Mouse (Mus musculus) neural tube, embryonic 13.5 days (tissue): ENCODE measurements around the gene Pin1. TPM values are rescaled to one million over a fixed set of nuclear protein-coding genes. Genes with fewer than 3 reads are reported as not detected.
"Not testable (repeated sequence)": the region's sequence is repeated elsewhere in the genome, so short reads cannot be mapped to it uniquely, and the experiment has no call there.

Experiments
- ATAC-seq: fragments of 200-750 bp; cut with Nextera tagmentation; 2 replicates; pipeline ENCODE4 v1.8.0; 2017; ENCODE audit warnings: low read depth, mild to moderate bottlenecking, moderate TSS enrichment, moderate library complexity
- H3K27ac ChIP-seq: fragments of 300-500 bp; sonication (generic); replicated peaks from 2 replicates; pipeline ENCODE4 v1.5.1; 2015; ENCODE audit warnings: moderate library complexity, mild to moderate bottlenecking, inconsistent platforms
- H3K27me3 ChIP-seq: fragments of 300-500 bp; sonication (generic); 2 replicates; pipeline ENCODE4 v1.6.1; 2015; ENCODE audit warnings: mild to moderate bottlenecking, inconsistent platforms
- H3K36me3 ChIP-seq: fragments of 300-500 bp; sonication (generic); 2 replicates; pipeline ENCODE4 v1.6.1; 2015; ENCODE audit warnings: mild to moderate bottlenecking, inconsistent platforms
- H3K4me1 ChIP-seq: fragments of 300-500 bp; sonication (generic); replicated peaks from 2 replicates; pipeline ENCODE4 v1.6.1; 2015; ENCODE audit warnings: inconsistent platforms
- H3K4me2 ChIP-seq: fragments of 300-500 bp; sonication (generic); 2 replicates; pipeline ENCODE4 v1.6.1; 2015; ENCODE audit warnings: inconsistent platforms, mild to moderate bottlenecking, moderate library complexity
- H3K4me3 ChIP-seq: fragments of 300-500 bp; sonication (generic); 2 replicates; pipeline ENCODE4 v1.5.1; 2015; ENCODE audit warnings: mild to moderate bottlenecking, inconsistent platforms
- H3K9ac ChIP-seq: fragments of 300-500 bp; sonication (generic); 2 replicates; pipeline ENCODE4 v1.6.1; 2015; ENCODE audit warnings: moderate library complexity, mild to moderate bottlenecking, inconsistent platforms
- H3K9me3 ChIP-seq: fragments of 300-500 bp; sonication (generic); 2 replicates; pipeline ENCODE4 v1.6.1; 2016; ENCODE audit warnings: inconsistent platforms
- WGBS: fragments of 180-500 bp; shearing (Covaris S2); methylation state at CpG from one replicate; pipeline ENCODE4 v1.1.7; 2015; 5-methylcytosine and 5-hydroxymethylcytosine counted together
- polyA plus RNA-seq: library from polyadenylated mRNA; unstranded; fragments of >200 nt; fragmentation: Nextera tagmentation; extraction: Ambion mirVana; gene quantifications from 2 replicates; pipeline ENCODE4 v1.2.1, GENCODE M21; 2015

Pin1 gene
- polyA plus RNA-seq: 55.4 and 58.9 TPM in 2 replicates

DNA sequence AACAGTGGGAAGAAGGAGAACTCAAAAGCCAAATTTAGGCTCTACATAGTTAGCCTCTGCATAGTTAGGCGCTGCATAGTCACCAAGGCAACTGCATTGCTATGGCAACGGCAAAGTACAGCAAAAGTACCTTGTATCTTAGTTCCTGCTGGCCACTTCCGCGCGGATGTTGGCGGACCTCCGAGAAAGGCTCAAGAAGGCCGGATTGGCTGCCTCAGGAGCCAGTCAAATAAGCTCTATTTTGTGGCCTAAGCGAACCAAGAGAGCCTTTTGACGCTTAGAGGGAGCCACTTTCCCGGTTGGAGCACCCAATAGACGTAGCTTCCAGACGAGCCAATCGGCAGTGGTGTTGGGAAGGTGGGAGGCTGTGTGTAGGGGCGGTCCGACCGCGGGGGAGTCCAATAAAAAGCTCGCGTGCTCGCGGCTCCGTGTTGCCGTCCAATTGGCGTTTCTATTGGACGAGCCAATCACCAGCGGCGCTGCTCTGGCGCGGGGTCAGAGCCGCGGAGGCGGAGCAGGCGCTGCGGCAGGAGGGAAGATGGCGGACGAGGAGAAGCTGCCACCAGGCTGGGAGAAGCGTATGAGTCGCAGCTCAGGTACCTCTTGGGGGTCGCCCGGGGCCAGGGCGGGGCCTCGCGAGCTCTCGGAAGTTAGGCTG is at the start of gene Pin1:
TSS of gene Pin1 (plus strand) at position 494 of the 658 bp plus-strand sequence.
- peak within 1 kb of the TSS; percentile 65 for H3K27ac ChIP-seq
- H3K9me3 ChIP-seq: no peaks in the 10 kb centered on the region
- WGBS: under 1% methylated on average over 45 of the region's 45 CpGs
- H3K27me3 ChIP-seq: no peaks in the 10 kb centered on the region
- ATAC-seq: peak; percentile 99
- peak within 1 kb of the TSS; percentile 97 for H3K4me3 ChIP-seq
- peaks cover 48% of the 10 kb centered on the region for H3K4me1 ChIP-seq
- H3K9ac ChIP-seq: peak within 1 kb of the TSS; percentile 87
- H3K36me3 ChIP-seq: peaks cover 63% of the 10 kb centered on the region
- peak within 1 kb of the TSS; percentile 87 for H3K4me2 ChIP-seq

DNA sequence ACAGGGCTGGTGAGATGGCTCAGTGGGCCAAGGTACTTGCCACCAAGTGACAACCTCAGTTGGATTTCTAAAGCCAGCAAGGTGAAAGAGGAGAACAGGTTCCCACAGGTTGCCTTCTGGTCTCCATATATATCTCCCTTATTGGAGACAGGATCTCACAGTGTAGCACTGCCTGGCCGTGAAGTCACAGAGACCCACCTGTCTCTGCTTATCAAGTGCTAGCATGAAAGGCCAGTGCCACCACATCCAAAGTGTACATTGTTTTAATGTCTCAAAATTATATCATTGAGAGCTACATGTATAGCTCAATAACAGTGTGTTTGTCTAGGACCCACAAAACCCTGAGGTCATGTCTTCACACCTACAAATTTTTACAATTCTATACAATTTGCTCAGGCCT is 45.6 kb upstream of the Pin1 start:
- H3K9me3 ChIP-seq: 0 out of 2 replicates have a peak, but pooled peaks cover 4% of the 10 kb centered on the region
- H3K4me3 ChIP-seq: peak overlapping the region; percentile 72; the same call in 1 of the 2 replicates
- peak overlapping the region; percentile 72 for H3K4me2 ChIP-seq
- no peak for ATAC-seq
- H3K9ac ChIP-seq: peak overlapping the region; percentile 90
- WGBS: 97% methylated on average over 1 of the region's 1 CpGs
- H3K27ac ChIP-seq: peak overlapping the region; percentile 98
- H3K4me1 ChIP-seq: peaks cover 9% of the 10 kb centered on the region
- H3K27me3 ChIP-seq: no peaks in the 10 kb centered on the region
- H3K36me3 ChIP-seq: peaks cover 11% of the 10 kb centered on the region

DNA sequence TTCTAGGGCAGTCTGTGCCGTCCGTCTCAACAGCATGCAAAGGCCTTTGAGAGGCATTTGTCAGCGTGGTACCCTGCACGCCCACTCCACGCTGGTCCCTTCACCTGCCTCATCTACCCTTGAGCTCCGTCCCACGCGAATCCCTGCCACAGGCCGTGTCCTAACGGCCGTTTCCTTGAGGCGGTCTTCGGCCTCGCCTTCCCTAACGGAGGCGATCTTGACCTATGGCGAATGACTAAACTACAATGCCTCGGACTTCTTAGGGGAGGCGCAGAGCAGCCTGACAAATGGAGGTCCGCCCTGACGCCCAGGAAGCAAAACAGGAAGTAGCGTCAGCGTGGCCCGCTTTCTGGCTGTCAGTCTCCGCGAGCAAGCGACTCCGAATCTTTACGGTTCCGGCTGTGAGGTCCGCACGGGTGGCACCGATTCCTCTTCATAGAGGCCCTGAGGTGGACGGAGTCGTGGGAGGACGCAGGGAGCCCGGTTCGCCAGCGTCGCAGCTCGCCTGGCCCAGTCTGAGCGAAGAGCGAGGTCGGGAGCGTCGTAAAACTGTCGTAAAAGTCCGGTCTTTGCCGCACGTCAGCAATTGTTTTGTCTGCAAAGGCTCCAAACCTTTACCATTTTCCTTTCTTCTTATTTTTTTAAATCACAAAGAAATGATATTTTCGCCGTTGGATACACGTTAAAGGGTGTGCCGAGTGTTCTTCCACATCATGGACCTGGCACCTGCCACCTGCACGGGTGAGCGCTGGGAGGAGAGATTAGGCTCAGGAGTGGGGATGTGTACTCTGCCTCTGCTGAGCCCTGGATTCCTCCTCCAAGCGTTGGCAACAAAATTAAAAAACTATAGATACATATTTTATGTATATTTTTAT is 44.6 kb upstream of the Pin1 start:
- Histone ChIP-seq H3K9me3 (0 out of 2 replicates have a peak, but pooled peaks cover 4% of the 10 kb centered on the region), H3K27ac (peak overlapping the region; percentile 98), H3K27me3 (no peaks in the 10 kb centered on the region), H3K9ac (peak overlapping the region; percentile 90), H3K4me1 (peaks cover 9% of the 10 kb centered on the region), H3K36me3 (peaks cover 4% of the 10 kb centered on the region; the same call in 1 of the 2 replicates), H3K4me2 (peak overlapping the region; percentile 72), H3K4me3 (peak overlapping the region; percentile 72)
- WGBS: under 1% methylated on average over 57 of the region's 57 CpGs
- peak; percentile 91 for ATAC-seq

- ATAC-seq: no peak
- no peak overlapping the region for H3K9ac ChIP-seq
- H3K9me3 ChIP-seq: 0 out of 2 replicates have a peak, but pooled peaks cover 4% of the 10 kb centered on the region
- peaks cover 9% of the 10 kb centered on the region for H3K4me1 ChIP-seq
- H3K36me3 ChIP-seq: peaks cover 4% of the 10 kb centered on the region; the same call in 1 of the 2 replicates
- H3K4me3 ChIP-seq: no peak overlapping the region
- WGBS: 86% methylated on average over 5 of the region's 5 CpGs
- no peak overlapping the region for H3K27ac ChIP-seq
- H3K4me2 ChIP-seq: no peak overlapping the region
- H3K27me3 ChIP-seq: no peaks in the 10 kb centered on the region
Observed at GRCm38 (mm10) chr9:20609831-20610464, 41.9 kb upstream of the Pin1 start.

- Histone ChIP-seq H3K36me3 (peaks cover 7% of the 10 kb centered on the region; the same call in 1 of the 2 replicates), H3K9me3 (0 out of 2 replicates have a peak, but pooled peaks cover 4% of the 10 kb centered on the region), H3K27ac (no peak overlapping the region), H3K4me2 (no peak overlapping the region), H3K4me1 (peaks cover under 1% of the 10 kb centered on the region; the same call in 1 of the 2 replicates), H3K27me3 (no peaks in the 10 kb centered on the region), H3K9ac (no peak overlapping the region), H3K4me3 (no peak overlapping the region)
- 86% methylated on average over 5 of the region's 5 CpGs for WGBS
- ATAC-seq: no peak
Observed at GRCm38 (mm10) chr9:20611976-20612375, 39.9 kb upstream of the Pin1 start.

- WGBS: 85% methylated on average over 2 of the region's 2 CpGs
- Histone ChIP-seq H3K9me3 (no peaks in the 10 kb centered on the region), H3K27me3 (no peaks in the 10 kb centered on the region), H3K4me3 (no peak overlapping the region), H3K4me2 (no peak overlapping the region), H3K27ac (no peak overlapping the region), H3K36me3 (peaks cover 7% of the 10 kb centered on the region; the same call in 1 of the 2 replicates), H3K9ac (no peak overlapping the region), H3K4me1 (no peaks in the 10 kb centered on the region)
- no peak for ATAC-seq
Observed at GRCm38 (mm10) chr9:20616685-20617084, 35.2 kb upstream of the Pin1 start.

DNA sequence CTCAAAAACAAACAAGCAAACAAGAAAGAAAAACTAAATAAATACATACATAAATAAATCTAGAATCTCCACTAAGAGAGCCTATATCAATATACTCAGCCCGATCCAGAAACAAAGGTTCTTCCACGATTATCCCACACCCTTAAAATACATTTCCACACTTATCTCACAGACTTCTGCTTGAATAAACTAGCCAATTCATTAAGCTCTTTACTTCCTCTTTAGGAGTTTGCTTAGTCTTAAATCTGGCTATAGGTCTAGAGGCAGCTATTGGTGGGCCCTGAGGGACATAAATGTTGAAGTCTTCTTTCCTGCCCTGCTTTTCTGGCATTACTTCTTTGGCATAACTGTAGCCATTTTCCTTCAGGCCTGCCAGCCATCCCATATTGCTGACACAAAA is 20.6 kb upstream of the Pin1 start:
- Histone ChIP-seq H3K9ac (no peak overlapping the region), H3K4me3 (no peak overlapping the region), H3K4me2 (no peak overlapping the region), H3K27ac (no peak overlapping the region), H3K9me3 (no peaks in the 10 kb centered on the region), H3K36me3 (no peaks in the 10 kb centered on the region), H3K4me1 (no peaks in the 10 kb centered on the region), H3K27me3 (no peaks in the 10 kb centered on the region)
- no peak for ATAC-seq
- 96% methylated on average over 2 of the region's 2 CpGs for WGBS

GRCm38 (mm10) chr9:20635676-20636075 is 16.2 kb upstream of the Pin1 start:
- not testable (repeated sequence) for H3K4me3 ChIP-seq, H3K4me1 ChIP-seq, H3K27me3 ChIP-seq, H3K4me2 ChIP-seq, ATAC-seq, H3K27ac ChIP-seq, H3K9me3 ChIP-seq, H3K9ac ChIP-seq
- 95% methylated on average over 8 of the region's 8 CpGs for WGBS
- H3K36me3 ChIP-seq: peaks cover 30% of the 10 kb centered on the region

- WGBS: 79% methylated on average over 3 of the region's 3 CpGs
- H3K9ac ChIP-seq: no peak overlapping the region
- no peak for ATAC-seq
- no peak overlapping the region for H3K4me3 ChIP-seq
- H3K27ac ChIP-seq: no peak overlapping the region
- H3K9me3 ChIP-seq: no peaks in the 10 kb centered on the region
- no peak overlapping the region for H3K4me2 ChIP-seq
- H3K36me3 ChIP-seq: peaks cover 30% of the 10 kb centered on the region
- H3K27me3 ChIP-seq: no peaks in the 10 kb centered on the region
- peaks cover 8% of the 10 kb centered on the region for H3K4me1 ChIP-seq
Observed at GRCm38 (mm10) chr9:20636256-20636655, 15.6 kb upstream of the Pin1 start.

DNA sequence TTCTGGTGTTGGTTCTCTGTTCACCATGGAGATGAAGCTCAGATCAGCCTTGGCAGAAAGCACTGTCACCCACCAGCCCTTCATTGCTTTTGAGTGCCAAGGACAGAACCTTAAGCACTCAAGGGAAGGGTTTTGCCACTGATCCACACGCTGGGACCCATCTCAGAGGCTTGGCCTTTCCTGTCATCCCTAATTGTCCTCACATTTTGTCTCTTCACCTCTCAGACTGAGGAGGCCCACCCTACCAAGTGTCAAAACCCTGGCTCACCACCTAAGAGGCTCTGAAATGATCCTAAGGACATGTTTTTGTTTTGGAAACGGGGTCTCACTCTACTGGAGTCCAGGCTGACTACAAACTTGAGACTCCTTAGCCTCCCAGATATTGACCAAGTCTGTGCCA is 15.1 kb upstream of the Pin1 start:
- WGBS: 86% methylated on average over 2 of the region's 2 CpGs
- Histone ChIP-seq H3K9me3 (no peaks in the 10 kb centered on the region), H3K4me2 (no peak overlapping the region), H3K27ac (no peak overlapping the region), H3K9ac (no peak overlapping the region), H3K36me3 (peaks cover 30% of the 10 kb centered on the region), H3K4me3 (no peak overlapping the region), H3K27me3 (no peaks in the 10 kb centered on the region), H3K4me1 (peaks cover 13% of the 10 kb centered on the region)
- ATAC-seq: no peak

- peaks cover 30% of the 10 kb centered on the region for H3K36me3 ChIP-seq
- no peak overlapping the region for H3K9ac ChIP-seq
- ATAC-seq: no peak
- H3K4me3 ChIP-seq: no peak overlapping the region
- no peaks in the 10 kb centered on the region for H3K27me3 ChIP-seq
- H3K27ac ChIP-seq: no peak overlapping the region
- WGBS: 95% methylated on average over 19 of the region's 19 CpGs
- peaks cover 20% of the 10 kb centered on the region for H3K4me1 ChIP-seq
- no peaks in the 10 kb centered on the region for H3K9me3 ChIP-seq
- H3K4me2 ChIP-seq: no peak overlapping the region
Observed at GRCm38 (mm10) chr9:20638552-20638951, 13.3 kb upstream of the Pin1 start.

DNA sequence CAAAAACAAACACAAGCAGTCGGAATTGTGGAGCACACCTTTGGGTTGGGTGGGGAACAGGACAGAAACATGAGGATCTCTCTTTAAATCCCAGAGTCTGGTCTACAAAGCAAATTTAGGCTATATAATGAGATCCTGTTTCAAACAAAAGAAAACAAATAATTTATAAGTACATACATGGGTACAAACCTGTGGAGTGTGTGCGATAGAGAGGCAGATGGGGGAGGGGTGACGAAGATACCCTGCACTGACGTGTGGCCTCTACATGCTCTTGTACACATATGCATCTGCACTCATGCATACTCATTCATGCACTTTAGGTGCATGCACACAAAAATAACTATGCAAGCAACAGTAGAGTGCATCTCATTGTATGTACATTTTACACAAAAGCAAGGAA is 12.4 kb upstream of the Pin1 start:
- 92% methylated on average over 4 of the region's 4 CpGs for WGBS
- no peaks in the 10 kb centered on the region for H3K27me3 ChIP-seq

More for the DNA sequence above, 12.4 kb upstream of the Pin1 start:
- ATAC-seq: no peak
- Histone ChIP-seq H3K4me3 (no peak overlapping the region), H3K27ac (no peak overlapping the region), H3K9me3 (no peaks in the 10 kb centered on the region), H3K4me1 (peaks cover 25% of the 10 kb centered on the region), H3K9ac (no peak overlapping the region), H3K4me2 (no peak overlapping the region), H3K36me3 (peaks cover 30% of the 10 kb centered on the region)
